Mouse (Mus musculus) bone marrow, adult 2 months (tissue): Measurements from ENCODE around the gene Kdm4a. TPM values are rescaled to one million over a fixed set of nuclear protein-coding genes. Genes with fewer than 3 reads are reported as not detected.

ENCODE experiments used
- H3K27ac ChIP-seq: fragments of 200-500 bp; 2 replicates; pipeline ENCODE4 v1.5.1; 2012; ENCODE audit warnings: low read depth, mild to moderate bottlenecking, control low read depth, inconsistent platforms, low read length; ENCODE audit not compliant: control insufficient read depth, poor library complexity, insufficient read depth
- H3K4me1 ChIP-seq: fragments of 200-500 bp; 2 replicates; pipeline ENCODE4 v1.6.1; 2011; ENCODE audit warnings: low read length; ENCODE audit not compliant: control insufficient read depth, insufficient read depth
- H3K4me3 ChIP-seq: fragments of 200-500 bp; replicated peaks from 2 replicates; pipeline ENCODE3; 2011; ENCODE audit warnings: mild to moderate bottlenecking, low read depth, low read length, control low read depth; ENCODE audit not compliant: control insufficient read depth
- CTCF ChIP-seq: fragments of 200-500 bp; IDR thresholded peaks from 2 replicates; pipeline ENCODE4 v1.5.1; 2011; ENCODE audit warnings: low read length, control low read depth; ENCODE audit not compliant: control insufficient read depth, insufficient read depth
- POLR2A ChIP-seq: fragments of 200-500 bp; IDR thresholded peaks from 2 replicates; pipeline ENCODE4 v1.6.1; 2011; ENCODE audit warnings: low read depth, mild to moderate bottlenecking, control low read depth, low read length, borderline replicate concordance; ENCODE audit not compliant: control insufficient read depth
- WGBS: fragments of 180-500 bp; shearing (Covaris S2); methylation state at CpG from one replicate; pipeline ENCODE4 v1.1.7; 2018; 5-methylcytosine and 5-hydroxymethylcytosine counted together
- polyA plus RNA-seq: library from polyadenylated mRNA; stranded (reverse); fragments of >200 nt; gene quantifications from 2 replicates; pipeline ENCODE4 v1.2.4, GENCODE M21; 2011; ENCODE audit warnings: low replicate concordance; ENCODE audit not compliant: missing spikeins, insufficient read depth, insufficient read length

Gene Kdm4a
- polyA plus RNA-seq, 1 experiment: 36.5 TPM

DNA sequence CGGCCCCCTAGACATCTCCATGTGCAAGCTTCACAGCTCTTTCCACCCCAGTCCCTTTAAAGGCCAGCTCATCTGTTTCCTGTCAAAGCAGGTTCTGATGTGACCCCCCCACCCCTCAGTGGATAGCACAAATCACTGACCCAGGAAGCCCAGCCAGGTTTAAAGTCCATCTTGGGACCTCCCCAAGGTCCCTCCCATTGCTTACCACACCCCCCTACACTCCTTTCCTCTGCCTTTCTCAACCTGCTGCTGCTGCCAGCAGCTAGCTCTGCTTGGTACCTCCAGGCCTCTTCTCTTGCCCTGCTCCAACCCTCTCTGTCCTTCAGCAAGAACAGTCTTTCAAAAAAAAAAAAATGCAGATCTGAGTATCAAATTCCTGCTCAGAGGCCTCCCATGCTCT lies 35.0 kb upstream of the Kdm4a start:
- Histone ChIP-seq H3K4me1 (no peaks in the 10 kb centered on the region), H3K27ac (no peak overlapping the region), H3K4me3 (no peak overlapping the region)
- 94% methylated on average over 1 of the region's 1 CpGs for WGBS
- no peak for TF ChIP-seq POLR2A

DNA sequence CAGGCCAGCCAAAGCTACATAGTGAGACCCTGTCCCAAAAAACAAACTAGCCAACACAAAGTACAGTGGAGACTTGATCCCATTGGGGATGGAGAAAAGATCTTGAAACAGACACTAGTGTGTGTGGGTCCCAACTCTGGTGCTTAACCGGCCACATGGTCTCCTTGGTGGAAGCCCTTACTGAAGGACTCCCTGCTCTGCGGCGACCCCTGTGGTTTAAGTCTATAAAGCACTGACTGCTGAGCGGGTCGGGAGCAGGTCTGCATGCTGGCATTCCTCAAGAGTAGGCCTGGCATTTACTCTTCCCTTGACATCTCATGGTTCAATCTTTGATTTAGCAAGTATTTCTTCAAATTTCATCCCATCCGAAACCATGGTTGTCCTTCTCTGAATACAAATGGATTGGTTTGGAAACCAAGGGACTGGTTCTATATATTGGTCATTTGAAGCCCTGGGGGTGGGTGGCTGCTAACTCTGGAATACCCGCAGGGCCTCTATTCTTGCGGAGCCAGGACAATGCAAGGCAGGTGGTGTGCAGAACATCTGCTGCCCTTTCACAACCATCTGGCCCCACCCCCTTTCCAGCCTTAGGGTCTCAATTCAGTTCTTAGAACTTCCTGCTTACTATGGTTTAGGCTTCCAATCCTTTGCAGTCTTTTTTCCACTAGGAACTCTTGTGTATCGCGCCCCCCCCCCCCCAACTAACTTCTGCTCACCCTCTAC lies 27.2 kb upstream of the Kdm4a start:
- WGBS: 71% methylated on average over 10 of the region's 10 CpGs
- H3K4me1 ChIP-seq: no peaks in the 10 kb centered on the region
- H3K27ac ChIP-seq: no peak overlapping the region
- no peak overlapping the region for H3K4me3 ChIP-seq
- no peak for TF ChIP-seq CTCF
- TF ChIP-seq POLR2A: no peak

- WGBS: 89% methylated on average over 2 of the region's 2 CpGs
- no peak overlapping the region for H3K27ac ChIP-seq
- TF ChIP-seq POLR2A (no peak), CTCF (no peak)
Measured at GRCm38 (mm10) chr4:118205906-118206305, 26.1 kb upstream of the Kdm4a start.

DNA sequence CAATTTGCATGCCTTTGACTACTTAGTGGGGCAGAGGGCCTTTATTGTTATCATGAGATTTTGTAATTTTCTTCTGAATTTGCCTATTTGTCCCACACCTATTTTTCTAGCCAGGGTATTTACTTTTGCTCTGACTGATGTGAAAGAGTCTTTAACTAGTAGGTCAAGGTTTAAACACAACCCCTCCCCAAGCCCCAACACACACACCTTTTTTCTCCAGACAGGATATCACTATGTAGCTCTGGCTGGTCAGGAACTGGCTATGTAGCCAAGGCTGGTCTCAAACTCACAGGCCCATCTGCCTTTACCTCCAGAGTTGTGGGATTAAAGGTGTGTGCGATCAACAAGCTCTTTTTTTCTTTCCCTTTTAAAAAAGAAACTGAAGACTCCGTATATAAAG lies 19.2 kb upstream of the Kdm4a start:
- WGBS: 85% methylated on average over 2 of the region's 2 CpGs
- Histone ChIP-seq H3K4me1 (no peaks in the 10 kb centered on the region), H3K27ac (no peak overlapping the region), H3K4me3 (no peak overlapping the region)
- no peak for TF ChIP-seq CTCF
- no peak for TF ChIP-seq POLR2A

More at GRCm38 (mm10) chr4:118205906-118206305, 26.1 kb upstream of the Kdm4a start:
- Histone ChIP-seq H3K4me1 (no peaks in the 10 kb centered on the region), H3K4me3 (no peak overlapping the region)

DNA sequence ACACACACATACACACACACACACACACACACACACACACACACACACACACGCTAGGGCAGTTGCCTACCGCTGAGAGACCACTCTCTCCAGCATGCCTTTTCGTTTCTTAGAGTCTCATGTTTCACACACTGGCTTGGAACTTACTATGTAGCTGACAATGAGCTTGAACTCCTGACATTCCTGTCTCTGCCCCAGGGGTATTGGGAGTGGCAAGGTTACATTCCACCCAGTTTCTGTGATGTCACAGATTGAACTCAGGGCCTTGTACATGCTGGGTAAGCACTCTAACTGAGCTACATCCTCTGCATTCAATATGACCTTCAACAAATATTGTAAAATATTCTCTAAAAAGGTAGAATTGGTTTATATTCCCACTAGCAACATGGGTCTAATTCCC lies 18.8 kb upstream of the Kdm4a start:
- TF ChIP-seq POLR2A: no peak
- TF ChIP-seq CTCF: no peak
- Histone ChIP-seq H3K4me3 (no peak overlapping the region), H3K4me1 (no peaks in the 10 kb centered on the region), H3K27ac (no peak overlapping the region)
- 88% methylated on average over 3 of the region's 3 CpGs for WGBS

GRCm38 (mm10) chr4:118196185-118196584 lies 16.3 kb upstream of the Kdm4a start:
- WGBS: 80% methylated on average over 10 of the region's 10 CpGs
- Histone ChIP-seq H3K27ac (no peak overlapping the region), H3K4me3 (no peak overlapping the region), H3K4me1 (no peaks in the 10 kb centered on the region)
- TF ChIP-seq CTCF: no peak
- TF ChIP-seq POLR2A: no peak

DNA sequence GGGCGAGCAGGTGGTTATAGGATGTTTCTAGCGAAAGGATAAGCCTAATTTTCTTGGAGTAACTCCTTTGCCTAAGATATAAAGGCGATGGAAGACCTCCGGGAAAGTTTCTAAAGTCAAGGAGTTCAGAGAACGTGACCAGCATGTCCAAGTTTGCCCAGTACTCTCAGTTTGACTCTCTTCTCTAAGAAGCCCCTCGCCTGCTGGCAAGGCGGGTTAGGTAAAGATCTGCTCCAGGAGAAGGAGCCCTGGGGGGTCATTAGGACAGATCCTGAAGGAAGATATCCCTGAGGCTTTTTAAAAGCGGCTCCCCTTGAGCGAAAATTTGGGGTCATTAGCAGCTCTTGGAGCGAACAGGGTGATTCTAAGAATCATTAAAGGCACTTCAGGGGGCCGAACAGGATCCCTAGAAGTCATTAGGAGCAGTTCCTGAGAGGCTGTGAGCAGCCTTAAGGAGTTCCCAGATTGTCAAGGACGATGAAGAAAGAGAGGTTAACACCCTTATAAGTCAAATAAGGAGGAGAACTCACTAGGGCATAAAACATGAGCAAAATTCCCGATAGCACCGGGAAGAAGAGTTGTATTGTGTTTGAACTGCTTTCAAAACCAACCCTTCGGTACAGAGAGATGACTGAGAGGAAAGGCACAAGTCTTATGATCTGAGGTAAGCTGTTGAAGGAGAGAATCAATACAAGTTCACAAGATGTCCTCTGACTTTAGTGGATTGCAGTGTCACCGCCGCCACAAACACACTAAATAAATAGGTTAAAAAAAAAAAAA lies 648 bp upstream of the Kdm4a start:
- TF ChIP-seq CTCF: no peak
- TF ChIP-seq POLR2A: no peak
- H3K27ac ChIP-seq: peak overlapping the region; percentile 94
- peak overlapping the region; percentile 85 for H3K4me3 ChIP-seq
- 18% methylated on average over 17 of the region's 17 CpGs for WGBS
- peaks cover 1% of the 10 kb centered on the region; the same call in 1 of the 2 replicates for H3K4me1 ChIP-seq

GRCm38 (mm10) chr4:118178952-118179466 lies 834 bp downstream of the Kdm4a start:
- Histone ChIP-seq H3K27ac (peak overlapping the region; percentile 53), H3K4me1 (peaks cover 1% of the 10 kb centered on the region; the same call in 1 of the 2 replicates), H3K4me3 (peak overlapping the region; percentile 93)
- under 1% methylated on average over 12 of the region's 12 CpGs for WGBS
- TF ChIP-seq POLR2A (no peak), CTCF (no peak)
